Mouse (Mus musculus): ENCODE data around the gene Lax1.

Lax1 gene

DNA sequence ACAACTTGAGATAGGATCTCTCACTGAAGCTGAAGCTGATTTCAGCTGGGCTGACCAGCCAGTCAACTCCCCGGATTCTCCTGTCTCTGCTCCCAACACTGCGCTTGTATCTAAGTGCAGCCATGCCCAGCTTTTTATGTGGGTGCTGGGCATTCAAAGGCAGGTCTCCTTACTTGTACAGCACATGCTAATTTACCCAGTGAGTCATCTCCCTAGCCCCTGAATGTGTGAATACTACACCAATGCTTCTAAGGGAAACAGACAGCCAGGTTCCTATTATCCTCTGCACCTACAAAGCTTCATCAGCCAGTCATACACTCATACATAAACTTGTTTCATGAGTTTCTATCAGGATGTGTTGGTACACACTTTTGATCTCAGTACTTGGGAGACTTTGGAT, 48.7 kb downstream of the Lax1 start:
- no peak for DNase-seq (ENCODE audit: extremely low spot score, low read depth, low spot score)

GRCm38 (mm10) chr1:133638517-133638916, 51.4 kb downstream of the Lax1 start:
- DNase-seq (ENCODE audit: extremely low spot score, low read depth, low spot score) = no peak

- no peak for DNase-seq (ENCODE audit: extremely low spot score, low read depth, low spot score)
Measured at GRCm38 (mm10) chr1:133632168-133632567, 57.7 kb downstream of the Lax1 start.
